Mouse (Mus musculus) lung, embryonic 14.5 days (tissue): ENCODE data around the gene Tie1. TPM values are rescaled to one million over a fixed set of nuclear protein-coding genes. Genes with fewer than 3 reads are reported as not detected.
A peak's percentile ranks its signal among the peaks of the same experiment; 100 is the strongest.

Source experiments
- ATAC-seq: fragments of 200-750 bp; cut with Nextera tagmentation; 2 replicates; pipeline ENCODE4 v1.8.0; 2017; ENCODE audit warnings: mild to moderate bottlenecking, moderate TSS enrichment, moderate library complexity; ENCODE audit not compliant: insufficient read depth
- DNase-seq: peaks from one replicate; pipeline ENCODE4 v3.0.0-alpha.2; 2015
- H3K27ac ChIP-seq: fragments of 300-500 bp; sonication (generic); 2 replicates; pipeline ENCODE4 v1.5.1; 2014; ENCODE audit warnings: low read depth, mild to moderate bottlenecking, moderate library complexity
- H3K27me3 ChIP-seq: fragments of 300-500 bp; sonication (generic); 2 replicates; pipeline ENCODE4 v1.6.1; 2014; ENCODE audit warnings: low read length, control low read depth; ENCODE audit not compliant: insufficient read depth
- H3K36me3 ChIP-seq: fragments of 300-500 bp; sonication (generic); 2 replicates; pipeline ENCODE4 v1.6.1; 2014; ENCODE audit warnings: control low read depth; ENCODE audit not compliant: insufficient read depth
- H3K4me1 ChIP-seq: fragments of 300-500 bp; sonication (generic); 2 replicates; pipeline ENCODE4 v1.6.1; 2014; ENCODE audit warnings: antibody characterized with exemption, control low read depth; ENCODE audit not compliant: insufficient read depth
- H3K4me2 ChIP-seq: fragments of 300-500 bp; sonication (generic); 2 replicates; pipeline ENCODE4 v1.6.1; 2014; ENCODE audit warnings: mild to moderate bottlenecking
- H3K4me3 ChIP-seq: fragments of 300-500 bp; sonication (generic); 2 replicates; pipeline ENCODE4 v1.5.1; 2014; ENCODE audit warnings: low read depth, low read length
- H3K9ac ChIP-seq: fragments of 300-500 bp; sonication (generic); 2 replicates; pipeline ENCODE4 v1.6.1; 2014
- H3K9me3 ChIP-seq: fragments of 300-500 bp; sonication (generic); 2 replicates; pipeline ENCODE4 v1.6.1; 2016; ENCODE audit warnings: low read depth, low read length, control low read depth
- CTCF ChIP-seq: IDR thresholded peaks from 2 replicates; pipeline ENCODE4 v1.5.1; 2016; ENCODE audit warnings: antibody characterized with exemption, low read depth
- WGBS: fragments of 180-500 bp; shearing (Covaris S2); extraction: QIAGEN DNeasy Blood & Tissue Kit; methylation state at CpG from one replicate; pipeline ENCODE4 v1.1.7; 2014; 5-methylcytosine and 5-hydroxymethylcytosine counted together
- polyA plus RNA-seq: library from polyadenylated mRNA; unstranded; fragments of >200 nt; fragmentation: Nextera tagmentation; extraction: Ambion mirVana; gene quantifications from 2 replicates; pipeline ENCODE4 v1.2.1, GENCODE M21; 2014

Gene Tie1
- polyA plus RNA-seq, 1 experiment from 2014 or later = 54.2 TPM

- Histone ChIP-seq H3K9ac (peak overlapping the region; percentile 75), H3K4me1 (peaks cover 14% of the 10 kb centered on the region), H3K27ac (peak overlapping the region; percentile 71; the same call in 1 of the 2 replicates), H3K4me3 (peak overlapping the region; percentile 74), H3K36me3 (peaks cover 42% of the 10 kb centered on the region), H3K27me3 (no peaks in the 10 kb centered on the region), H3K9me3 (no peaks in the 10 kb centered on the region), H3K4me2 (peak overlapping the region; percentile 72)
- whole genome bisulfite sequencing = 24% methylated on average over 7 of the region's 7 CpGs
- DNase-seq = no peak
- no peak for ATAC-seq
- no peak for TF ChIP-seq CTCF
These were observed 60.5 kb downstream of the Tie1 start for GRCm38 (mm10) chr4:118429215-118429895.

- H3K4me2 ChIP-seq = peak overlapping the region; percentile 72
- peak overlapping the region; percentile 75 for H3K9ac ChIP-seq
- peak; percentile 64 for DNase-seq
- H3K27ac ChIP-seq = peak overlapping the region; percentile 82; the same call in 1 of the 2 replicates
- H3K4me1 ChIP-seq = peaks cover 14% of the 10 kb centered on the region
- no peaks in the 10 kb centered on the region for H3K9me3 ChIP-seq
- no peak for TF ChIP-seq CTCF
- peak; percentile 15 for ATAC-seq
- peaks cover 35% of the 10 kb centered on the region for H3K36me3 ChIP-seq
- 19% methylated on average over 15 of the region's 15 CpGs for WGBS
- H3K4me3 ChIP-seq = peak overlapping the region; percentile 74
- no peaks in the 10 kb centered on the region for H3K27me3 ChIP-seq
These were observed 61.2 kb downstream of the Tie1 start for GRCm38 (mm10) chr4:118428531-118429214.

- Histone ChIP-seq H3K4me3 (peak within 1 kb of the TSS; percentile 74), H3K27me3 (no peaks in the 10 kb centered on the region), H3K36me3 (peaks cover 31% of the 10 kb centered on the region), H3K9me3 (no peaks in the 10 kb centered on the region), H3K27ac (peak within 1 kb of the TSS; percentile 82), H3K9ac (peak within 1 kb of the TSS; percentile 75), H3K4me2 (peak within 1 kb of the TSS; percentile 72), H3K4me1 (peaks cover 14% of the 10 kb centered on the region)
- ATAC-seq (peak; percentile 97), DNase-seq (peak; percentile 95)
- peak; percentile 65 for TF ChIP-seq CTCF
- WGBS = under 1% methylated on average over 29 of the region's 31 CpGs
These were observed 62.0 kb downstream of the Tie1 start, which contains the start of gene Elovl1 for GRCm38 (mm10) chr4:118427768-118428451. Elovl1 (plus strand) TSS chr4:118428093.

GRCm38 (mm10) chr4:118427415-118427767 is 62.5 kb downstream of the Tie1 start:
- WGBS = 4% methylated on average over 5 of the region's 5 CpGs
- H3K9ac ChIP-seq = peak overlapping the region; percentile 75
- peaks cover 14% of the 10 kb centered on the region for H3K4me1 ChIP-seq
- peaks cover 26% of the 10 kb centered on the region for H3K36me3 ChIP-seq
- peak overlapping the region; percentile 72 for H3K4me2 ChIP-seq
- no peaks in the 10 kb centered on the region for H3K27me3 ChIP-seq
- H3K4me3 ChIP-seq = peak overlapping the region; percentile 74
- no peak for DNase-seq
- no peaks in the 10 kb centered on the region for H3K9me3 ChIP-seq
- no peak; the same call in 1 of the 2 replicates for ATAC-seq
- peak overlapping the region; percentile 82 for H3K27ac ChIP-seq
- TF ChIP-seq CTCF = no peak

- WGBS = 81% methylated on average over 1 of the region's 1 CpGs
- ATAC-seq (no peak), DNase-seq (no peak)
- Histone ChIP-seq H3K27me3 (no peaks in the 10 kb centered on the region), H3K9ac (no peak overlapping the region), H3K4me1 (peaks cover 14% of the 10 kb centered on the region), H3K4me2 (no peak overlapping the region), H3K27ac (no peak overlapping the region), H3K36me3 (peaks cover 15% of the 10 kb centered on the region; the same call in 1 of the 2 replicates), H3K4me3 (no peak overlapping the region), H3K9me3 (no peaks in the 10 kb centered on the region)
- no peak for TF ChIP-seq CTCF
These were observed 64.5 kb downstream of the Tie1 start for GRCm38 (mm10) chr4:118425374-118425773.

GRCm38 (mm10) chr4:118424541-118425160 is 65.2 kb downstream of the Tie1 start:
- Histone ChIP-seq H3K4me2 (no peak overlapping the region), H3K27me3 (no peaks in the 10 kb centered on the region), H3K4me3 (no peak overlapping the region), H3K36me3 (peaks cover 20% of the 10 kb centered on the region), H3K4me1 (peaks cover 14% of the 10 kb centered on the region), H3K9me3 (no peaks in the 10 kb centered on the region), H3K9ac (no peak overlapping the region), H3K27ac (no peak overlapping the region)
- TF ChIP-seq CTCF = no peak
- no peak for ATAC-seq
- DNase-seq = no peak
- 64% methylated on average over 4 of the region's 4 CpGs for WGBS

- DNase-seq = no peak
- TF ChIP-seq CTCF = no peak
- Histone ChIP-seq H3K9me3 (no peaks in the 10 kb centered on the region), H3K27ac (no peak overlapping the region), H3K4me1 (no peaks in the 10 kb centered on the region), H3K4me3 (no peak overlapping the region), H3K9ac (no peak overlapping the region), H3K4me2 (no peak overlapping the region), H3K27me3 (no peaks in the 10 kb centered on the region), H3K36me3 (peaks cover 44% of the 10 kb centered on the region)
- no peak for ATAC-seq
- 92% methylated on average over 3 of the region's 3 CpGs for WGBS
These were observed 68.5 kb downstream of the Tie1 start for GRCm38 (mm10) chr4:118421384-118421783.

Other genes starting within 250 kb of the Tie1 start
- 69.7 and 75.7 TPM in 2 replicates for gene Ptprf, start 198.7 kb downstream of the Tie1 start, polyA plus RNA-seq
- 11.1 and 11.7 TPM in 2 replicates for gene Szt2, start 80.8 kb downstream of the Tie1 start, polyA plus RNA-seq
- 94.1 and 96.4 TPM in 2 replicates for gene Med8, start 80.7 kb downstream of the Tie1 start, polyA plus RNA-seq
- gene Elovl1, start 62.0 kb downstream of the Tie1 start, polyA plus RNA-seq = 96.5 and 97.8 TPM in 2 replicates
- 324 and 332 TPM in 2 replicates for gene Cdc20, start 52.7 kb downstream of the Tie1 start, polyA plus RNA-seq
- gene Mpl, start 32.5 kb downstream of the Tie1 start, polyA plus RNA-seq = 1.3 and 1.8 TPM in 2 replicates
- 9.0 and 10.3 TPM in 2 replicates for gene 2610528J11Rik, start 36.9 kb upstream of the Tie1 start, polyA plus RNA-seq
- 3.3 and 3.6 TPM in 2 replicates for gene Tmem125, start 54.0 kb upstream of the Tie1 start, polyA plus RNA-seq
- 0.12 and 0.22 TPM in 2 replicates for gene Cfap57, start 130.7 kb upstream of the Tie1 start, polyA plus RNA-seq
- 161 and 166 TPM in 2 replicates for gene Ebna1bp2, start 130.7 kb upstream of the Tie1 start, polyA plus RNA-seq
- not detected in 2 replicates for gene Olfr62, start 168.9 kb upstream of the Tie1 start, polyA plus RNA-seq
- 0.74 and 0.99 TPM in 2 replicates for gene Olfr1342, start 202.7 kb upstream of the Tie1 start, polyA plus RNA-seq
- not detected in 2 replicates for gene Olfr1341, start 213.5 kb upstream of the Tie1 start, polyA plus RNA-seq
- not detected in 2 replicates for gene Olfr1340, start 230.1 kb upstream of the Tie1 start, polyA plus RNA-seq
- not detected in 2 replicates for gene Olfr1339, start 242.1 kb upstream of the Tie1 start, polyA plus RNA-seq